In genomic region chr12:112350733-112351132, GRCm38 (mm10) we compare ENCODE assay signal across 14 mouse cellular contexts.
DNase-seq lines count a peak whose midpoint lies in the region; ATAC-seq and TF ChIP-seq lines count a peak whose summit lies in the region.
"Had no signal": no experiment of that assay in that cellular context is flagged by ENCODE, and none has a peak within 500 bp of the region (broad histone marks: within the 10 kb centered on the region; RNA-seq: fewer than 3 reads in every experiment).

No protein-coding gene starts in this region.

- TF ChIP-seq CTCF in midbrain, postnatal 0 days (IDR thresholded peaks at IDR 0.05), result no peak

- H3K27ac ChIP-seq in forebrain, embryonic 11.5 days (ENCODE audit: low read depth, low read length), result no peak overlapping the region
- H3K27ac ChIP-seq in forebrain, embryonic 14.5 days (ENCODE audit: low read depth, low read length), result no peak overlapping the region; the same call in 1 of the 2 replicates
- no peak overlapping the region for H3K27ac ChIP-seq in kidney, embryonic 14.5 days (ENCODE audit: low read depth, low read length)
- peak overlapping the region; percentile 82 for H3K27ac ChIP-seq in forebrain, embryonic 15.5 days (replicated peaks)
- H3K27ac ChIP-seq in midbrain, postnatal 0 days (ENCODE audit: low read depth, low read length), result no peak overlapping the region
- H3K27ac ChIP-seq: liver, embryonic 13.5 days had no signal

- H3K27me3 ChIP-seq in forebrain, embryonic 11.5 days (ENCODE audit: control insufficient read depth, insufficient read depth, low read length), result no peaks in the 10 kb centered on the region
- no peaks in the 10 kb centered on the region for H3K27me3 ChIP-seq in forebrain, embryonic 14.5 days (replicated peaks; ENCODE audit: control insufficient read depth, insufficient read depth, low read length)
- H3K27me3 ChIP-seq in kidney, embryonic 14.5 days (ENCODE audit: control insufficient read depth, insufficient read depth, low read length), result no peaks in the 10 kb centered on the region
- H3K27me3 ChIP-seq in forebrain, embryonic 15.5 days, result no peaks in the 10 kb centered on the region
- no peaks in the 10 kb centered on the region for H3K27me3 ChIP-seq in midbrain, postnatal 0 days (ENCODE audit: insufficient read depth, low read length)
- H3K27me3 ChIP-seq: liver, embryonic 13.5 days had no signal

- H3K4me3 ChIP-seq in forebrain, embryonic 11.5 days (ENCODE audit: low read depth, low read length), result no peak overlapping the region
- no peak overlapping the region for H3K4me3 ChIP-seq in forebrain, embryonic 14.5 days (ENCODE audit: low read depth, low read length)
- no peak overlapping the region for H3K4me3 ChIP-seq in kidney, embryonic 14.5 days (ENCODE audit: low read length)
- no peak overlapping the region for H3K4me3 ChIP-seq in forebrain, embryonic 15.5 days
- H3K4me3 ChIP-seq in midbrain, postnatal 0 days (ENCODE audit: low read depth, low read length), result no peak overlapping the region
- H3K4me3 ChIP-seq: liver, embryonic 13.5 days had no signal

- ATAC-seq in forebrain, embryonic 11.5 days (replicated peaks; ENCODE audit: low FRiP score), result no peak
- ATAC-seq in forebrain, embryonic 14.5 days, result no peak
- peak; percentile 67 for ATAC-seq in kidney, embryonic 14.5 days (ENCODE audit: low FRiP score, low TSS enrichment)
- ATAC-seq in forebrain, embryonic 15.5 days (replicated peaks), result 0 out of 2 replicates have a peak, but pooled peaks have one; percentile 35
- ATAC-seq in midbrain, postnatal 0 days (ENCODE audit: low FRiP score), result no peak

- no peaks in the 10 kb centered on the region for H3K36me3 ChIP-seq in forebrain, embryonic 11.5 days (ENCODE audit: control insufficient read depth, insufficient read depth, low read length)
- H3K36me3 ChIP-seq in forebrain, embryonic 14.5 days (ENCODE audit: control insufficient read depth, insufficient read depth, low read length), result no peaks in the 10 kb centered on the region
- H3K36me3 ChIP-seq in kidney, embryonic 14.5 days (ENCODE audit: control insufficient read depth, insufficient read depth, low read length), result no peaks in the 10 kb centered on the region
- H3K36me3 ChIP-seq in forebrain, embryonic 15.5 days, result no peaks in the 10 kb centered on the region
- H3K36me3 ChIP-seq in midbrain, postnatal 0 days (ENCODE audit: insufficient read depth, low read length), result no peaks in the 10 kb centered on the region
- H3K36me3 ChIP-seq: G1E; liver, embryonic 13.5 days had no signal

- no peaks in the 10 kb centered on the region for H3K9me3 ChIP-seq in forebrain, embryonic 11.5 days (ENCODE audit: control insufficient read depth, low read length)
- no peaks in the 10 kb centered on the region for H3K9me3 ChIP-seq in forebrain, embryonic 14.5 days (replicated peaks; ENCODE audit: control insufficient read depth, low read length)
- H3K9me3 ChIP-seq in kidney, embryonic 14.5 days (ENCODE audit: control insufficient read depth, low read length), result 0 out of 2 replicates have a peak, but pooled peaks cover 3% of the 10 kb centered on the region
- H3K9me3 ChIP-seq in forebrain, embryonic 15.5 days, result no peaks in the 10 kb centered on the region
- no peaks in the 10 kb centered on the region for H3K9me3 ChIP-seq in midbrain, postnatal 0 days (ENCODE audit: low read length)
- H3K9me3 ChIP-seq: G1E; liver, embryonic 13.5 days had no signal

- H3K9ac ChIP-seq in forebrain, embryonic 11.5 days (ENCODE audit: low read length), result no peak overlapping the region
- no peak overlapping the region for H3K9ac ChIP-seq in forebrain, embryonic 14.5 days (ENCODE audit: low read length)
- H3K9ac ChIP-seq in kidney, embryonic 14.5 days (ENCODE audit: low read depth, low read length), result no peak overlapping the region
- no peak overlapping the region for H3K9ac ChIP-seq in forebrain, embryonic 15.5 days (replicated peaks)
- H3K9ac ChIP-seq in midbrain, postnatal 0 days (replicated peaks; ENCODE audit: low read length, poor library complexity, severe bottlenecking), result no peak overlapping the region
- H3K9ac ChIP-seq: liver, embryonic 13.5 days had no signal

- H3K4me1 ChIP-seq in forebrain, embryonic 11.5 days (replicated peaks; ENCODE audit: control insufficient read depth, insufficient read depth, low read length), result peaks cover 3% of the 10 kb centered on the region; the same call in 1 of the 2 replicates
- peaks cover 13% of the 10 kb centered on the region for H3K4me1 ChIP-seq in forebrain, embryonic 14.5 days (ENCODE audit: control insufficient read depth, insufficient read depth, low read length)
- peaks cover 11% of the 10 kb centered on the region; the same call in 1 of the 2 replicates for H3K4me1 ChIP-seq in kidney, embryonic 14.5 days (ENCODE audit: control insufficient read depth, insufficient read depth, low read length)
- H3K4me1 ChIP-seq in forebrain, embryonic 15.5 days, result peaks cover 21% of the 10 kb centered on the region
- no peaks in the 10 kb centered on the region for H3K4me1 ChIP-seq in midbrain, postnatal 0 days (ENCODE audit: insufficient read depth, low read length)
- H3K4me1 ChIP-seq: liver, embryonic 13.5 days had no signal

- DNase-seq in forebrain, embryonic 11.5 days (ENCODE audit: low spot score), result peak; percentile 48
- DNase-seq in forebrain, embryonic 14.5 days (ENCODE audit: low spot score), result no peak
- DNase-seq in kidney, postnatal 10 days, result no peak
- peak; percentile 43 for DNase-seq in midbrain, postnatal 0 days (ENCODE audit: low spot score)
- no peak for DNase-seq in urinary bladder, adult 2 months (ENCODE audit: low spot score)
- DNase-seq in B cell, adult 2 months, result no peak
- DNase-seq: cerebellum, adult 11 months; gastrocnemius, postnatal 14 days; liver, embryonic 13.5 days; lung, postnatal 14 days; thymus, adult 2 months had no signal

- WGBS in forebrain, embryonic 11.5 days, result 40% methylated on average over 9 of the region's 9 CpGs
- WGBS in forebrain, embryonic 14.5 days, result 33% methylated on average over 9 of the region's 9 CpGs
- WGBS in kidney, embryonic 14.5 days, result 32% methylated on average over 9 of the region's 9 CpGs
- WGBS in forebrain, embryonic 15.5 days, result 41% methylated on average over 9 of the region's 9 CpGs
- 27% methylated on average over 9 of the region's 9 CpGs for WGBS in midbrain, postnatal 0 days

- no peak overlapping the region for H3K4me2 ChIP-seq in forebrain, embryonic 11.5 days (ENCODE audit: low read depth, low read length, severe bottlenecking)
- no peak overlapping the region for H3K4me2 ChIP-seq in forebrain, embryonic 14.5 days (ENCODE audit: low read length)
- no peak overlapping the region for H3K4me2 ChIP-seq in kidney, embryonic 14.5 days (replicated peaks; ENCODE audit: low read depth, low read length)
- H3K4me2 ChIP-seq in forebrain, embryonic 15.5 days (replicated peaks), result no peak overlapping the region
- no peak overlapping the region for H3K4me2 ChIP-seq in midbrain, postnatal 0 days (ENCODE audit: low read depth, low read length, poor library complexity, severe bottlenecking)
- H3K4me2 ChIP-seq: liver, embryonic 13.5 days had no signal

Comparison
In these comparisons a context has a peak if more than half of its experiments do, and no peak if none do; other contexts are left out.
1. ATAC-seq: peak in kidney, embryonic 14.5 days (single experiment) and forebrain, embryonic 15.5 days (single experiment); none in forebrain, embryonic 11.5 days (single experiment), forebrain, embryonic 14.5 days (single experiment) and midbrain, postnatal 0 days (single experiment).
2. DNase-seq: peak in forebrain, embryonic 11.5 days (single experiment) and midbrain, postnatal 0 days (single experiment); none in forebrain, embryonic 14.5 days (single experiment), kidney, postnatal 10 days (single experiment), urinary bladder, adult 2 months (single experiment) and B cell, adult 2 months (0 of 2).